In genomic region chr4:58661781-58662293, GRCm38 (mm10) we compare ENCODE assay signal across 14 mouse cellular contexts.
DNase-seq lines count a peak whose midpoint lies in the region; ATAC-seq and TF ChIP-seq lines count a peak whose summit lies in the region.
"Had no signal": no experiment of that assay in that cellular context is flagged by ENCODE, and none has a peak within 500 bp of the region (broad histone marks: within the 10 kb centered on the region; RNA-seq: fewer than 3 reads in every experiment).

No protein-coding gene starts in this region.

- no peaks in the 10 kb centered on the region for H3K27me3 ChIP-seq in kidney, embryonic 14.5 days (ENCODE audit: control insufficient read depth, insufficient read depth, low read length)
- H3K27me3 ChIP-seq in forebrain, embryonic 16.5 days (replicated peaks; ENCODE audit: control insufficient read depth, insufficient read depth, low read length) = no peaks in the 10 kb centered on the region
- no peaks in the 10 kb centered on the region for H3K27me3 ChIP-seq in limb, embryonic 10.5 days (ENCODE audit: low read depth, poor library complexity, severe bottlenecking)
- H3K27me3 ChIP-seq: midbrain, embryonic 15.5 days had no signal

- TF ChIP-seq CTCF in brain, embryonic 14.5 days (IDR thresholded peaks at IDR 0.05; ENCODE audit: borderline replicate concordance, extremely low read depth, insufficient read depth, insufficient read length) = no peak

- no peak overlapping the region for H3K9ac ChIP-seq in kidney, embryonic 14.5 days (ENCODE audit: low read depth, low read length)
- H3K9ac ChIP-seq in forebrain, embryonic 16.5 days (replicated peaks; ENCODE audit: low read depth, low read length) = no peak overlapping the region
- H3K9ac ChIP-seq: midbrain, embryonic 15.5 days had no signal

- H3K27ac ChIP-seq in kidney, embryonic 14.5 days (ENCODE audit: low read depth, low read length) = peak overlapping the region; percentile 59; the same call in 1 of the 2 replicates
- no peak overlapping the region for H3K27ac ChIP-seq in forebrain, embryonic 16.5 days (ENCODE audit: low read length)
- H3K27ac ChIP-seq in limb, embryonic 10.5 days = peak overlapping the region; percentile 77
- H3K27ac ChIP-seq: macrophage; midbrain, embryonic 15.5 days had no signal

- WGBS in kidney, embryonic 14.5 days = 42% methylated on average over 4 of the region's 4 CpGs
- 58% methylated on average over 4 of the region's 4 CpGs for WGBS in forebrain, embryonic 16.5 days
- 74% methylated on average over 4 of the region's 4 CpGs for WGBS in limb, embryonic 10.5 days

- H3K9me3 ChIP-seq in kidney, embryonic 14.5 days (ENCODE audit: control insufficient read depth, low read length) = no peaks in the 10 kb centered on the region
- no peaks in the 10 kb centered on the region for H3K9me3 ChIP-seq in forebrain, embryonic 16.5 days (ENCODE audit: control insufficient read depth, low read length)
- no peaks in the 10 kb centered on the region for H3K9me3 ChIP-seq in limb, embryonic 10.5 days (replicated peaks)
- H3K9me3 ChIP-seq: midbrain, embryonic 15.5 days had no signal

- H3K36me3 ChIP-seq in kidney, embryonic 14.5 days (ENCODE audit: control insufficient read depth, insufficient read depth, low read length) = no peaks in the 10 kb centered on the region
- no peaks in the 10 kb centered on the region for H3K36me3 ChIP-seq in forebrain, embryonic 16.5 days (ENCODE audit: control insufficient read depth, insufficient read depth)
- no peaks in the 10 kb centered on the region for H3K36me3 ChIP-seq in limb, embryonic 10.5 days
- H3K36me3 ChIP-seq: midbrain, embryonic 15.5 days had no signal

- no peak for ATAC-seq in kidney, embryonic 14.5 days (ENCODE audit: low FRiP score, low TSS enrichment)
- ATAC-seq in forebrain, embryonic 16.5 days = peak; percentile 70; the same call in 1 of the 2 replicates
- ATAC-seq: CD4-positive, CD25-positive, alpha-beta regulatory T cell, adult 4 months; midbrain, embryonic 15.5 days had no signal

- H3K4me2 ChIP-seq in kidney, embryonic 14.5 days (replicated peaks; ENCODE audit: low read depth, low read length) = no peak overlapping the region
- H3K4me2 ChIP-seq in forebrain, embryonic 16.5 days (ENCODE audit: low read length) = no peak overlapping the region
- H3K4me2 ChIP-seq: midbrain, embryonic 15.5 days had no signal

- no peaks in the 10 kb centered on the region; the same call in 1 of the 2 replicates for H3K4me1 ChIP-seq in kidney, embryonic 14.5 days (ENCODE audit: control insufficient read depth, insufficient read depth, low read length)
- H3K4me1 ChIP-seq in forebrain, embryonic 16.5 days (replicated peaks; ENCODE audit: control insufficient read depth, insufficient read depth, low read length) = no peaks in the 10 kb centered on the region; the same call in 1 of the 2 replicates
- peaks cover 69% of the 10 kb centered on the region for H3K4me1 ChIP-seq in limb, embryonic 10.5 days
- H3K4me1 ChIP-seq: midbrain, embryonic 15.5 days had no signal

- no peak overlapping the region for H3K4me3 ChIP-seq in kidney, embryonic 14.5 days (ENCODE audit: low read length)
- no peak overlapping the region for H3K4me3 ChIP-seq in forebrain, embryonic 16.5 days (replicated peaks; ENCODE audit: low read length)
- no peak overlapping the region for H3K4me3 ChIP-seq in limb, embryonic 10.5 days
- H3K4me3 ChIP-seq: midbrain, embryonic 15.5 days had no signal

- no peak for TF ChIP-seq POLR2A in brain, embryonic 14.5 days (IDR thresholded peaks at IDR 0.05; ENCODE audit: borderline replicate concordance, extremely low read depth, insufficient read depth, insufficient read length, poor library complexity, severe bottlenecking)

- no peak for DNase-seq in kidney, postnatal 25 days
- peak; percentile 63 for DNase-seq in brain, embryonic 14.5 days (ENCODE audit: low read depth)
- no peak for DNase-seq in limb, embryonic 10.5 days (ENCODE audit: low spot score)
- DNase-seq in testis, postnatal 14 days (ENCODE audit: low spot score) = no peak
- no peak for DNase-seq in spleen, postnatal 36 days (ENCODE audit: low spot score in 2 of 2)
- DNase-seq: gastrocnemius, postnatal 36 days; heart, postnatal 14 days; kidney, adult 9 months; right cerebral cortex, adult 18-20 months had no signal
